Mouse (Mus musculus): ENCODE measurements around the gene Gm17727. TPM values are rescaled to one million over a fixed set of nuclear protein-coding genes. Genes with fewer than 3 reads are reported as not detected.
"Not testable (repeated sequence)": the region's sequence is repeated elsewhere in the genome, so short reads cannot be mapped to it uniquely, and the experiment has no call there.

Gm17727 gene
- not detected in 2 replicates for total RNA-seq (2017)

- ATAC-seq (replicated peaks; ENCODE audit: low read depth, poor library complexity, severe bottlenecking), result no peak
Measured at GRCm38 (mm10) chr9:35778009-35778408, at the start of gene Gm17727. Gm17727 (minus strand) TSS chr9:35778109.

- ATAC-seq (replicated peaks; ENCODE audit: low read depth, poor library complexity, severe bottlenecking), result not testable (repeated sequence)
Measured at GRCm38 (mm10) chr9:35817881-35818280, 40.0 kb upstream of the Gm17727 start.

DNA sequence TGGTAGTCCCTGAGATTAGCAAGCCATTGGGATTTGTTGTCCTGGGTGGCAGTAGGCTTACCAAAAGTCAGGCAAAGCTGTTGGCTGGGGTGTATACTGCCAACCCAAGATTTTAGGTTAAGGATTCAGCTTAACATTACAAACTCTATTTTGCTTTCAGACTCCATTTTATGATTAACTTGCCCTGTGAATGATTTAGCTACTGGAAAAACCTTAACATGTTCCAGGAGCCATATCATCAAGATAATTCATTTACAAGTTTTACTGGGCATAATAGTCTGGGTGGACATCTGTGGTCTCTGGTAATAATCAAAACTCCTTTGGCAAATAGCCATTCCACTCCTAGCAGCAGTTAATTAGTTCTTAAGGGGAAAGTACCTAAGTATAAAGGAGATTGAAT is 20.2 kb upstream of the Gm17727 start:
- no peak for ATAC-seq (replicated peaks; ENCODE audit: low read depth, poor library complexity, severe bottlenecking)

DNA sequence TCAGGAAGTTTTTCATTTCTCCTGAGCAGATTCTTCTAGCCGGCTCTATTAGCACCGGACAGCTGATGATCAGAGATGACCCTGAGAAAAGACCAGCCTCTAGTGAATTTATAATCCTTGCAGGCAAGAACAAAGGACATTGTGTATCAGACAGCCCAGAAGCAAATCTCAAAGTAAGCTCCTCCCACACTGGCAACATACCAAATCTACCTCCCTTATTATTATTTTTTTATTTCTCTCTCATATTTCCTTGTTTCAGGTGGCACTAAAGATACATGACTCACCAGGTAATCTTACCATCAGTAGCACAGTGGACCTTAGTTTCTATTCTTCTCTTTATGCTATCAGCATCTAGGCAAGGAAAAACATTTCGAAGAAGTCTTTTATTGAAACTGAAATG is 12.1 kb upstream of the Gm17727 start, which contains the start of the genes Gm27235 and D730048I06Rik:
TSS of gene Gm27235 (minus strand) at position 101 of the 400 bp plus-strand sequence.
TSS of gene D730048I06Rik (minus strand) at position 112 of the 400 bp plus-strand sequence.
- no peak for ATAC-seq (replicated peaks; ENCODE audit: low read depth, poor library complexity, severe bottlenecking)

GRCm38 (mm10) chr9:35756843-35757242 is 21.1 kb downstream of the Gm17727 start:
- ATAC-seq (replicated peaks; ENCODE audit: low read depth, poor library complexity, severe bottlenecking), result no peak

DNA sequence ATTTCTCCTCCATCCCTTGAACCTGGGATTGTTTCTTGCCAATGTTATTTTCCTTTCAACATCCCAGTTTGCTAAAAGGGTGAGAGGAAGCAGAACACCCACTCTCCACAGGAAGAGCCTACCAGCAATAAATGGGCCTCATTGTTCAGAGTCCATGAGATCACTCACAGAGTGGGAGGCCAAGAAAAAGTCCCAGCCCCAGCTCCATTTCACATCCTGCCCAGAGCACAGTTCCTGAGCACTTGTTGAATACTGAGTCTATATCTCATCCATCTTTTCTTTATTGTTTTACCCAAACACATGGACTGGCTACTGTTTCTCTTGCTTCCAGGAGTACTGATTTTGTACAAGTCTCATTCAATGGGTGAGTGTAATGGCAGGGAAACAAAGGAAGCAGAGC is 37.2 kb downstream of the Gm17727 start, which contains the start of gene Gm17677:
TSS of gene Gm17677 (plus strand) at position 301 of the 400 bp plus-strand sequence.
- ATAC-seq (replicated peaks; ENCODE audit: low read depth, poor library complexity, severe bottlenecking), result no peak

Other genes with a start within 250 kb of the Gm17727 start
- 0.05 and 0.49 TPM in 2 replicates for gene Ddx25, start 219.6 kb downstream of the Gm17727 start, total RNA-seq (2017)
- 36.8 and 45.9 TPM in 2 replicates for gene Pus3, start 219.5 kb downstream of the Gm17727 start, total RNA-seq (2017)
- 0.82 TPM in 1 of 2 replicates, not detected in the other for gene Pate2, start 207.8 kb downstream of the Gm17727 start, total RNA-seq (2017)
- 12.2 and 16.4 TPM in 2 replicates for gene Hyls1, start 207.7 kb downstream of the Gm17727 start, total RNA-seq (2017)
- not detected in 2 replicates for gene Pate4, start 166.2 kb downstream of the Gm17727 start, total RNA-seq (2017)
- gene Pate3, start 129.9 kb downstream of the Gm17727 start, total RNA-seq (2017), result not detected in 2 replicates
- gene Pate1, start 90.7 kb downstream of the Gm17727 start, total RNA-seq (2017), result not detected in 2 replicates
- gene Gm17677, start 37.1 kb downstream of the Gm17727 start, total RNA-seq (2017), result not detected in 2 replicates
- gene Gm27235, start 12.0 kb upstream of the Gm17727 start, total RNA-seq (2017), result not detected in 2 replicates
- not detected in 2 replicates for gene D730048I06Rik, start 12.0 kb upstream of the Gm17727 start, total RNA-seq (2017)
- gene 9230110F15Rik, start 66.0 kb upstream of the Gm17727 start, total RNA-seq (2017), result not detected in 2 replicates
- gene 9230113P08Rik, start 130.3 kb upstream of the Gm17727 start, total RNA-seq (2017), result not detected in 2 replicates